Mouse (Mus musculus) CH12.LX (cell line): ENCODE results near the gene Clk3. TPM values are rescaled to one million over a fixed set of nuclear protein-coding genes. Genes with fewer than 3 reads are reported as not detected.

ENCODE experiments used
- DNase-seq: peaks from one replicate; pipeline ENCODE4 v3.0.0-alpha.2; 2013; ENCODE audit errors: extremely low read depth
- H3K27ac ChIP-seq: 2 replicates; pipeline ENCODE4 v1.5.1; 2012; ENCODE audit warnings: low read depth, mild to moderate bottlenecking, control low read depth, moderate library complexity; ENCODE audit not compliant: insufficient read depth
- H3K27me3 ChIP-seq: replicated peaks from 2 replicates; pipeline ENCODE3; 2012; ENCODE audit warnings: inconsistent platforms
- H3K36me3 ChIP-seq, 2 experiments: replicated peaks in 1 of 2; 2 replicates each; pipeline versions ENCODE3 to v1.6.1; 2012; ENCODE audit warnings: inconsistent platforms in 1 of 2, low read length in 1 of 2, mild to moderate bottlenecking in 1 of 2, mixed read lengths in 1 of 2, moderate library complexity in 1 of 2; ENCODE audit not compliant: control insufficient read depth in 1 of 2, insufficient read depth in 1 of 2
- H3K4me1 ChIP-seq, 2 experiments: 2 replicates each; pipeline ENCODE4 v1.6.1; 2012; ENCODE audit warnings: inconsistent platforms in 1 of 2, moderate library complexity in 1 of 2; ENCODE audit not compliant: insufficient read depth in 2 of 2, control insufficient read depth in 1 of 2
- H3K4me2 ChIP-seq: 2 replicates; pipeline ENCODE4 v1.6.1; 2012; ENCODE audit warnings: low read depth, mild to moderate bottlenecking, control low read depth; ENCODE audit not compliant: poor library complexity, insufficient read depth, severe bottlenecking
- H3K4me3 ChIP-seq, 3 experiments: fragments of 150-350 bp in 1 of 3; sonication (generic) in 1 of 3; replicated peaks in 1 of 3; 2 replicates each; pipeline versions ENCODE3 to v1.5.1; 2011 to 2012; ENCODE audit warnings: low read depth in 2 of 3, low read length in 2 of 3, mild to moderate bottlenecking in 2 of 3, moderate library complexity in 2 of 3, control low read depth in 1 of 3, improper control_type of control experiment in 1 of 3, inconsistent platforms in 1 of 3, mixed read lengths in 1 of 3; ENCODE audit not compliant: poor library complexity in 1 of 3
- H3K79me2 ChIP-seq: replicated peaks from 2 replicates; pipeline ENCODE4 v1.6.1; 2012; ENCODE audit warnings: mild to moderate bottlenecking, moderate library complexity; ENCODE audit not compliant: control insufficient read depth, poor library complexity, insufficient read depth, severe bottlenecking; ENCODE audit errors: extremely low read depth
- H3K9ac ChIP-seq: 2 replicates; pipeline ENCODE4 v1.6.1; 2012; ENCODE audit warnings: low read depth, mild to moderate bottlenecking, control low read depth, moderate library complexity; ENCODE audit not compliant: insufficient read depth
- H3K9me3 ChIP-seq: replicated peaks from 2 replicates; pipeline ENCODE3; 2012; ENCODE audit warnings: low read length, inconsistent platforms, mixed read lengths
- BHLHE40 ChIP-seq: IDR thresholded peaks from 2 replicates; pipeline ENCODE4 v1.6.1; 2011; ENCODE audit warnings: mild to moderate bottlenecking, low read depth, low read length, improper control_type of control experiment
- CHD2 ChIP-seq: IDR thresholded peaks from 2 replicates; pipeline ENCODE4 v1.6.1; 2011; ENCODE audit warnings: low read length, improper control_type of control experiment
- E2F4 ChIP-seq: IDR thresholded peaks from 2 replicates; pipeline ENCODE4 v1.6.1; 2011; ENCODE audit warnings: low read depth, low read length, improper control_type of control experiment; ENCODE audit not compliant: insufficient replicate concordance
- EP300 ChIP-seq: IDR thresholded peaks from 2 replicates; pipeline ENCODE4 v1.6.1; 2011; ENCODE audit warnings: low read length, improper control_type of control experiment
- MAX ChIP-seq: IDR thresholded peaks from 2 replicates; pipeline ENCODE4 v1.6.1; 2011; ENCODE audit warnings: low read length, improper control_type of control experiment
- PAX5 ChIP-seq: IDR thresholded peaks from 2 replicates; pipeline ENCODE4 v1.6.1; 2012; ENCODE audit warnings: low read length, inconsistent platforms, mixed read lengths
- RCOR1 ChIP-seq: conservative IDR thresholded peaks from 2 replicates; pipeline ENCODE4 v1.6.1; 2012; ENCODE audit warnings: low read depth, mild to moderate bottlenecking, inconsistent platforms, low read length, improper control_type of control experiment
- SMC3 ChIP-seq: IDR thresholded peaks from 2 replicates; pipeline ENCODE4 v1.6.1; 2011; ENCODE audit warnings: low read depth, low read length, improper control_type of control experiment
- TBP ChIP-seq: conservative IDR thresholded peaks from 2 replicates; pipeline ENCODE4 v1.6.1; 2011; ENCODE audit warnings: low read depth, low read length, improper control_type of control experiment
- USF2 ChIP-seq: conservative IDR thresholded peaks from 2 replicates; pipeline ENCODE4 v1.6.1; 2011; ENCODE audit warnings: low read depth, low read length, improper control_type of control experiment
- ZC3H11A ChIP-seq: IDR thresholded peaks from 2 replicates; pipeline ENCODE4 v1.6.1; 2012; ENCODE audit warnings: low read depth, mild to moderate bottlenecking, inconsistent platforms, low read length, improper control_type of control experiment
- ZMIZ1 ChIP-seq: IDR thresholded peaks from 2 replicates; pipeline ENCODE4 v1.6.1; 2012; ENCODE audit warnings: low read depth, mild to moderate bottlenecking, inconsistent platforms, low read length, improper control_type of control experiment
- ZNF384 ChIP-seq: IDR thresholded peaks from 2 replicates; pipeline ENCODE4 v1.6.1; 2012; ENCODE audit warnings: low read depth, low read length, improper control_type of control experiment, inconsistent platforms
- dilution Hi-C: fragments of 300-500 bp; cut with MboI; formaldehyde crosslinking; loops from 2 replicates; pipeline ENCODE4 v1.14.3; 2020; ENCODE audit warnings: low sequenced_read_pairs; ENCODE audit not compliant: extremely low pct_unique_long_range_greater_than_20kb, extremely low pct_ligation_motif_present
- in situ Hi-C: fragments of 300-500 bp; cut with MboI; formaldehyde crosslinking; loops from 3 replicates; pipeline ENCODE4 v1.14.3; 2019; ENCODE audit warnings: low sequenced_read_pairs, low pct_ligation_motif_present, low pct_unique_long_range_greater_than_20kb, mixed read lengths
- polyA plus RNA-seq: library from polyadenylated mRNA; unstranded; fragments of >175 nt; gene quantifications from 2 replicates; pipeline ENCODE4 v1.2.1, GENCODE M21; 2012; ENCODE audit warnings: low read depth; ENCODE audit not compliant: insufficient read length
- total RNA-seq, 2 experiments: library from RNA; depleted of rRNA; stranded (reverse); fragments of 300-350 nt in 1 of 2; fragments of >200 nt in 1 of 2; gene quantifications; 2 replicates each; pipeline ENCODE4 v1.2.3; 2012 to 2014

The Clk3 gene
- total and polyA plus RNA-seq, 3 experiments = 46.7 to 87.7 (median 62.4) TPM

DNA sequence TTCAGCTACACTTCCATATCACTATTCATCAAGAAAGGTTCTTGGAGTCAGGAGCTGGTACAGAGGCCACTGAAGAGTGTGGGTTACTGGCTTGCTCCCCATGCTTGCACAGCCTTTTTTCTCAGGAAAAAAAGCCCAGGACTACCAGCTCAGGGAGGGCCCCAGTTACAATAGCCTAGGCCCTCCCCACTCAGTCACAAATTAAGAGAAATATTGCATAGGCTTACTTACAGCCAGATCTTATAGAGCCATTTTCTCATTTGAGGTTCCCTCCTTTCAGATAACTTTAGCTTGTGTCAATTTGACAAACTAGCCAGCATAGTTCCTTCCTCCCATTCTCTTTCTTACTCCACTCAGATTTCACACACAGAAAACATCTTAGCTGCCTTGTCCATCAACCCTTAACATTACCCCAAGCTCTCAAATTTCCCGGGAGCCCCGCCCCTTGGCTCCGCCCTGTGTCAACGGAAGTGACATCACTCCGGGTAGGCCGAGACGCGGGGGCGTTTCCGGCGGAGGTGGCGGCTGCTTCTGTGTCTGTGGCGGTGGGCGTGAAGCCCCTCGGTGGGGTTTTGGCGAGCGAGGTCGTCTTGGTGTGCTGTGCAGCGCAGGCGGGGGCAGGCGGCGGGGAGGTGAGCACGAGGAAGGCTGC lies 57.5 kb downstream of the Clk3 start, which contains the start of gene Edc3 (continued):
- TF ChIP-seq ZNF384 (no peak), USF2 (no peak), E2F4 (no peak; the same call in 1 of the 2 replicates), SMC3 (no peak), RCOR1 (no peak), TBP (no peak; the same call in 1 of the 2 replicates), ZMIZ1 (0 out of 2 replicates have a peak, but pooled peaks have one; percentile 36), CHD2 (0 out of 2 replicates have a peak, but pooled peaks have one; percentile 21), MAX (no peak; the same call in 1 of the 2 replicates), EP300 (no peak), PAX5 (no peak), ZC3H11A (no peak), BHLHE40 (no peak)

DNA sequence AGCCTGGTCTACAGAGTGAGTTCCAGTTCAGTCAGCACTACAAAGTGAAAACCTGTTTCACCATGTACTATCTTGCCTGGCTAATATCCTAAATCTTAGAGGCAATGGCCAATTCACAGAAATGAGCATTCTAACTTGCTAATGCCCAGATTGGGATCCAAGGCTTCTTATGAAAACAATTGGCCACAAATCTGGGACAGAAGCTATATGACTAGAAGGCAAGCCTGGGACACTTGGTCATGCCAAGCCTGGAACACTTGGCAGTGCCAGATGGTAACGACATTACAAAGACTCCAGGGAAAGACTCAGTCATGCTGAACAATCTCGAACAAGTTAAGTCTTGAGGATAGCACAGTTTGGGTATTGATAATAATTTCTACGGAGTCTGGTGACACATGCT lies 59.2 kb downstream of the Clk3 start:
- peaks cover 21% of the 10 kb centered on the region for H3K79me2 ChIP-seq
- in situ Hi-C loops = no loop called here
- no peak overlapping the region for H3K9ac ChIP-seq
- peaks cover 27% of the 10 kb centered on the region for H3K27me3 ChIP-seq
- peaks cover 0 to 11% of the 10 kb centered on the region in 2 experiments for H3K36me3 ChIP-seq
- dilution Hi-C loops = no loop called here
- no peak overlapping the region for H3K27ac ChIP-seq
- DNase-seq = no peak
- no peak overlapping the region for H3K4me2 ChIP-seq
- H3K4me3 ChIP-seq = no peak overlapping the region
- H3K4me1 ChIP-seq = peaks cover 0 to 12% of the 10 kb centered on the region in 2 experiments; a peak in 1 of 4 replicates
- TF ChIP-seq MAX (no peak), SMC3 (no peak)
- TF ChIP-seq, all 38 proteins: peak for 0
- H3K9me3 ChIP-seq = peaks cover 7% of the 10 kb centered on the region

Other genes with a start within 250 kb of the Clk3 start
- gene Cox5a, start 244.6 kb downstream of the Clk3 start, total RNA-seq (2012; rRNA removed) = 179 and 203 TPM in 2 replicates
- gene Cox5a, start 244.6 kb downstream of the Clk3 start, total RNA-seq (2014; rRNA removed) = 229 and 257 TPM in 2 replicates
- gene Cox5a, start 244.6 kb downstream of the Clk3 start, polyA plus RNA-seq = 255 and 279 TPM in 2 replicates
- 10.6 and 11.8 TPM in 2 replicates for gene Fam219b, start 228.3 kb downstream of the Clk3 start, total RNA-seq (2012; rRNA removed)
- gene Fam219b, start 228.3 kb downstream of the Clk3 start, total RNA-seq (2014; rRNA removed) = 8.3 and 9.3 TPM in 2 replicates
- gene Fam219b, start 228.3 kb downstream of the Clk3 start, polyA plus RNA-seq = 9.2 and 10.2 TPM in 2 replicates
- 28.6 and 33.2 TPM in 2 replicates for gene Mpi, start 213.1 kb downstream of the Clk3 start, total RNA-seq (2012; rRNA removed)
- 28.2 and 29.0 TPM in 2 replicates for gene Mpi, start 213.1 kb downstream of the Clk3 start, total RNA-seq (2014; rRNA removed)
- 36.7 and 37.3 TPM in 2 replicates for gene Mpi, start 213.1 kb downstream of the Clk3 start, polyA plus RNA-seq
- gene Scamp2, start 204.9 kb downstream of the Clk3 start, total RNA-seq (2012; rRNA removed) = 52.2 and 60.9 TPM in 2 replicates
- gene Scamp2, start 204.9 kb downstream of the Clk3 start, total RNA-seq (2014; rRNA removed) = 38.6 and 46.4 TPM in 2 replicates
- 77.2 and 91.6 TPM in 2 replicates for gene Scamp2, start 204.9 kb downstream of the Clk3 start, polyA plus RNA-seq
- gene Ulk3, start 176.4 kb downstream of the Clk3 start, total RNA-seq (2012; rRNA removed) = 10.5 and 11.4 TPM in 2 replicates
- gene Ulk3, start 176.4 kb downstream of the Clk3 start, total RNA-seq (2014; rRNA removed) = 1.8 and 2.6 TPM in 2 replicates
- gene Ulk3, start 176.4 kb downstream of the Clk3 start, polyA plus RNA-seq = 10.0 and 11.8 TPM in 2 replicates
- gene Cplx3, start 159.6 kb downstream of the Clk3 start, total RNA-seq (2012; rRNA removed) = not detected in 2 replicates
- not detected in 2 replicates for gene Cplx3, start 159.6 kb downstream of the Clk3 start, total RNA-seq (2014; rRNA removed)
- 0.09 TPM in 1 of 2 replicates, not detected in the other for gene Cplx3, start 159.6 kb downstream of the Clk3 start, polyA plus RNA-seq
- gene Lman1l, start 145.1 kb downstream of the Clk3 start, total RNA-seq (2012; rRNA removed) = 0.08 TPM in 1 of 2 replicates, not detected in the other
- not detected in 2 replicates for gene Lman1l, start 145.1 kb downstream of the Clk3 start, total RNA-seq (2014; rRNA removed)
- gene Lman1l, start 145.1 kb downstream of the Clk3 start, polyA plus RNA-seq = 0.19 and 0.29 TPM in 2 replicates
- gene Csk, start 112.2 kb downstream of the Clk3 start, total RNA-seq (2012; rRNA removed) = 111 and 122 TPM in 2 replicates
- 111 and 125 TPM in 2 replicates for gene Csk, start 112.2 kb downstream of the Clk3 start, total RNA-seq (2014; rRNA removed)
- 139 and 153 TPM in 2 replicates for gene Csk, start 112.2 kb downstream of the Clk3 start, polyA plus RNA-seq
- not detected in 2 replicates for gene Cyp1a2, start 82.2 kb downstream of the Clk3 start, total RNA-seq (2012; rRNA removed)
- not detected in 2 replicates for gene Cyp1a2, start 82.2 kb downstream of the Clk3 start, total RNA-seq (2014; rRNA removed)
- gene Cyp1a2, start 82.2 kb downstream of the Clk3 start, polyA plus RNA-seq = not detected in 2 replicates
- 0.08 and 0.13 TPM in 2 replicates for gene Cyp1a1, start 77.9 kb downstream of the Clk3 start, total RNA-seq (2012; rRNA removed)
- 0.11 and 0.19 TPM in 2 replicates for gene Cyp1a1, start 77.9 kb downstream of the Clk3 start, total RNA-seq (2014; rRNA removed)
- not detected in 2 replicates for gene Cyp1a1, start 77.9 kb downstream of the Clk3 start, polyA plus RNA-seq
- gene Edc3, start 57.3 kb downstream of the Clk3 start, total RNA-seq (2012; rRNA removed) = 9.6 and 10.6 TPM in 2 replicates
- gene Edc3, start 57.3 kb downstream of the Clk3 start, total RNA-seq (2014; rRNA removed) = 10.9 and 13.6 TPM in 2 replicates
- 24.1 and 27.9 TPM in 2 replicates for gene Edc3, start 57.3 kb downstream of the Clk3 start, polyA plus RNA-seq
- 33.4 and 33.8 TPM in 2 replicates for gene Arid3b, start 70.9 kb upstream of the Clk3 start, total RNA-seq (2012; rRNA removed)
- 14.2 and 16.7 TPM in 2 replicates for gene Arid3b, start 70.9 kb upstream of the Clk3 start, total RNA-seq (2014; rRNA removed)
- gene Arid3b, start 70.9 kb upstream of the Clk3 start, polyA plus RNA-seq = 75.9 and 105 TPM in 2 replicates
- gene Ubl7, start 145.1 kb upstream of the Clk3 start, total RNA-seq (2012; rRNA removed) = 31.2 and 37.3 TPM in 2 replicates
- gene Ubl7, start 145.1 kb upstream of the Clk3 start, total RNA-seq (2014; rRNA removed) = 19.9 and 24.7 TPM in 2 replicates
- gene Ubl7, start 145.1 kb upstream of the Clk3 start, polyA plus RNA-seq = 73.3 and 81.1 TPM in 2 replicates
- 113 and 181 TPM in 2 replicates for gene Sema7a, start 174.3 kb upstream of the Clk3 start, total RNA-seq (2012; rRNA removed)
- gene Sema7a, start 174.3 kb upstream of the Clk3 start, total RNA-seq (2014; rRNA removed) = 78.2 and 88.6 TPM in 2 replicates
- gene Sema7a, start 174.3 kb upstream of the Clk3 start, polyA plus RNA-seq = 81.9 and 89.4 TPM in 2 replicates
- 2.6 and 4.6 TPM in 2 replicates for gene Cyp11a1, start 240.6 kb upstream of the Clk3 start, total RNA-seq (2012; rRNA removed)
- gene Cyp11a1, start 240.6 kb upstream of the Clk3 start, total RNA-seq (2014; rRNA removed) = 8.3 and 9.0 TPM in 2 replicates
- gene Cyp11a1, start 240.6 kb upstream of the Clk3 start, polyA plus RNA-seq = 12.1 and 12.8 TPM in 2 replicates